Comparison of ENCODE assay signal across 13 mouse cellular contexts in genomic region chr8:12831659-12832589, GRCm38 (mm10). TPM values are rescaled to one million over a fixed set of nuclear protein-coding genes. Genes with fewer than 3 reads are reported as not detected.
DNase-seq lines count a peak whose midpoint lies in the region; ATAC-seq and TF ChIP-seq lines count a peak whose summit lies in the region.
"Had no signal": no experiment of that assay in that cellular context is flagged by ENCODE, and none has a peak within 500 bp of the region (broad histone marks: within the 10 kb centered on the region; RNA-seq: fewer than 3 reads in every experiment).

No protein-coding gene starts in this region.

- no peak overlapping the region for H3K27ac ChIP-seq in lung, embryonic 14.5 days (ENCODE audit: low read depth)
- H3K27ac ChIP-seq in hindbrain, embryonic 12.5 days: no peak overlapping the region
- peak overlapping the region; percentile 80 for H3K27ac ChIP-seq in midbrain, postnatal 0 days (ENCODE audit: low read depth, low read length)
- H3K27ac ChIP-seq in limb, embryonic 10.5 days: no peak overlapping the region
- no peak overlapping the region for H3K27ac ChIP-seq in cerebellum, adult 2 months (ENCODE audit: insufficient read depth, low read length)
- H3K27ac ChIP-seq: heart, embryonic 13.5 days; stomach, embryonic 15.5 days had no signal

- WGBS in lung, embryonic 14.5 days: 87% methylated on average over 7 of the region's 7 CpGs
- WGBS in lung, adult 2 months: 88% methylated on average over 7 of the region's 7 CpGs
- WGBS in hindbrain, embryonic 12.5 days: 64% methylated on average over 7 of the region's 7 CpGs
- WGBS in midbrain, postnatal 0 days: 57% methylated on average over 7 of the region's 7 CpGs
- WGBS in limb, embryonic 10.5 days: 92% methylated on average over 7 of the region's 7 CpGs
- WGBS in cerebellum, adult 2 months: 55% methylated on average over 7 of the region's 7 CpGs

- no peak for TF ChIP-seq CTCF in lung, embryonic 14.5 days (IDR thresholded peaks at IDR 0.05; ENCODE audit: low read depth)
- no peak for TF ChIP-seq CTCF in lung, adult 2 months (IDR thresholded peaks at IDR 0.05; ENCODE audit: insufficient read depth, low read length)
- TF ChIP-seq CTCF in midbrain, postnatal 0 days (IDR thresholded peaks at IDR 0.05): no peak
- TF ChIP-seq CTCF in cerebellum, adult 2 months (IDR thresholded peaks at IDR 0.05; ENCODE audit: borderline replicate concordance, insufficient read depth, low read depth, low read length): no peak

- no peaks in the 10 kb centered on the region for H3K9me3 ChIP-seq in lung, embryonic 14.5 days (ENCODE audit: low read depth, low read length)
- H3K9me3 ChIP-seq in hindbrain, embryonic 12.5 days (replicated peaks): no peaks in the 10 kb centered on the region
- H3K9me3 ChIP-seq in midbrain, postnatal 0 days (ENCODE audit: low read length): no peaks in the 10 kb centered on the region
- H3K9me3 ChIP-seq in limb, embryonic 10.5 days (replicated peaks): no peaks in the 10 kb centered on the region
- H3K9me3 ChIP-seq: heart, embryonic 13.5 days; stomach, embryonic 15.5 days had no signal

- no peak for ATAC-seq in lung, embryonic 14.5 days (ENCODE audit: insufficient read depth)
- ATAC-seq in hindbrain, embryonic 12.5 days (ENCODE audit: low FRiP score): peak; percentile 39
- peak; percentile 71 for ATAC-seq in midbrain, postnatal 0 days (ENCODE audit: low FRiP score)
- ATAC-seq: intestine, postnatal 0 days had no signal

- DNase-seq in lung, embryonic 14.5 days: peak; percentile 15
- no peak for DNase-seq in lung, adult 2 months
- DNase-seq in embryo, embryonic 10.5 days (ENCODE audit: low spot score): peak; percentile 75
- DNase-seq in midbrain, postnatal 0 days (ENCODE audit: low spot score): peak; percentile 77
- DNase-seq in urinary bladder, postnatal 14 days (ENCODE audit: low spot score): no peak
- no peak for DNase-seq in limb, embryonic 10.5 days (ENCODE audit: low spot score)
- DNase-seq in cerebellum, adult 2 months: no peak
- DNase-seq: cerebellum, adult 11-12 months had no signal

- no peaks in the 10 kb centered on the region for H3K4me1 ChIP-seq in lung, embryonic 14.5 days (ENCODE audit: insufficient read depth)
- no peaks in the 10 kb centered on the region for H3K4me1 ChIP-seq in lung, adult 2 months (ENCODE audit: control insufficient read depth, insufficient read depth, low read length)
- peaks cover 30% of the 10 kb centered on the region for H3K4me1 ChIP-seq in hindbrain, embryonic 12.5 days
- H3K4me1 ChIP-seq in midbrain, postnatal 0 days (ENCODE audit: insufficient read depth, low read length): peaks cover 7% of the 10 kb centered on the region; the same call in 1 of the 2 replicates
- no peaks in the 10 kb centered on the region for H3K4me1 ChIP-seq in limb, embryonic 10.5 days
- no peaks in the 10 kb centered on the region; the same call in 1 of the 2 replicates for H3K4me1 ChIP-seq in cerebellum, adult 2 months (ENCODE audit: control insufficient read depth, insufficient read depth, low read length)
- H3K4me1 ChIP-seq: heart, embryonic 13.5 days; stomach, embryonic 15.5 days had no signal

- no peaks in the 10 kb centered on the region for H3K27me3 ChIP-seq in lung, embryonic 14.5 days (ENCODE audit: insufficient read depth, low read length)
- no peaks in the 10 kb centered on the region for H3K27me3 ChIP-seq in hindbrain, embryonic 12.5 days
- H3K27me3 ChIP-seq in midbrain, postnatal 0 days (ENCODE audit: insufficient read depth, low read length): no peaks in the 10 kb centered on the region
- H3K27me3 ChIP-seq in limb, embryonic 10.5 days (ENCODE audit: low read depth, poor library complexity, severe bottlenecking): no peaks in the 10 kb centered on the region
- no peaks in the 10 kb centered on the region for H3K27me3 ChIP-seq in cerebellum, adult 2 months (ENCODE audit: control insufficient read depth, insufficient read depth, low read length)
- H3K27me3 ChIP-seq: heart, embryonic 13.5 days; stomach, embryonic 15.5 days had no signal

- TF ChIP-seq POLR2A in lung, adult 2 months (IDR thresholded peaks at IDR 0.05; ENCODE audit: borderline replicate concordance, extremely low read depth, low read depth, low read length): no peak
- no peak for TF ChIP-seq POLR2A in cerebellum, adult 2 months (IDR thresholded peaks at IDR 0.05; ENCODE audit: borderline replicate concordance, insufficient read depth, low read length)

- no peak overlapping the region for H3K9ac ChIP-seq in lung, embryonic 14.5 days
- H3K9ac ChIP-seq in hindbrain, embryonic 12.5 days: no peak overlapping the region
- H3K9ac ChIP-seq in midbrain, postnatal 0 days (replicated peaks; ENCODE audit: low read length, poor library complexity, severe bottlenecking): no peak overlapping the region
- H3K9ac ChIP-seq: heart, embryonic 13.5 days; stomach, embryonic 15.5 days had no signal

- peaks cover 78% of the 10 kb centered on the region for H3K36me3 ChIP-seq in lung, embryonic 14.5 days (ENCODE audit: insufficient read depth)
- peaks cover 55% of the 10 kb centered on the region for H3K36me3 ChIP-seq in hindbrain, embryonic 12.5 days
- peaks cover 49% of the 10 kb centered on the region for H3K36me3 ChIP-seq in midbrain, postnatal 0 days (ENCODE audit: insufficient read depth, low read length)
- peaks cover 59% of the 10 kb centered on the region for H3K36me3 ChIP-seq in limb, embryonic 10.5 days

- no peak overlapping the region for H3K4me2 ChIP-seq in lung, embryonic 14.5 days
- no peak overlapping the region for H3K4me2 ChIP-seq in hindbrain, embryonic 12.5 days (replicated peaks)
- H3K4me2 ChIP-seq in midbrain, postnatal 0 days (ENCODE audit: low read depth, low read length, poor library complexity, severe bottlenecking): no peak overlapping the region
- H3K4me2 ChIP-seq: heart, embryonic 13.5 days; stomach, embryonic 15.5 days had no signal

- H3K4me3 ChIP-seq in lung, embryonic 14.5 days (ENCODE audit: low read depth, low read length): no peak overlapping the region
- no peak overlapping the region for H3K4me3 ChIP-seq in lung, adult 2 months (replicated peaks; ENCODE audit: extremely low read depth, low read depth, low read length)
- H3K4me3 ChIP-seq in hindbrain, embryonic 12.5 days: no peak overlapping the region
- H3K4me3 ChIP-seq in midbrain, postnatal 0 days (ENCODE audit: low read depth, low read length): no peak overlapping the region
- H3K4me3 ChIP-seq in limb, embryonic 10.5 days: no peak overlapping the region
- H3K4me3 ChIP-seq in cerebellum, adult 2 months (replicated peaks; ENCODE audit: insufficient read depth, low read depth, low read length): no peak overlapping the region
- H3K4me3 ChIP-seq: heart, embryonic 13.5 days; megakaryocyte, embryonic 14.5 days; stomach, embryonic 15.5 days had no signal

RNA-seq across cellular contexts. Expression of gene Mcf2l, which starts 41.7 kb away (rescaled TPM):
- 11.6 and 13.4 TPM in 2 replicates for polyA plus RNA-seq in lung, embryonic 14.5 days (2014; fragmentation: Nextera tagmentation; extraction: Ambion mirVana)
- polyA plus RNA-seq in lung, adult 2 months (2012; rRNA removed): 42.8 and 65.2 TPM in 2 replicates
- 98.3 TPM in 2 replicates for polyA plus RNA-seq in hindbrain, embryonic 12.5 days (2016; fragmentation: Nextera tagmentation; extraction: Ambion mirVana)
- 391 and 405 TPM in 2 replicates for total RNA-seq in midbrain, postnatal 0 days (2014; rRNA removed)
- polyA plus RNA-seq in midbrain, postnatal 0 days (2015; fragmentation: Nextera tagmentation; extraction: Ambion mirVana): 130 and 136 TPM in 2 replicates
- polyA plus RNA-seq in limb, embryonic 10.5 days (2016; fragmentation: Nextera tagmentation; extraction: Ambion mirVana): 5.7 and 10.3 TPM in 2 replicates
- 150 and 158 TPM in 2 replicates for polyA plus RNA-seq in cerebellum, adult 2 months (2012; rRNA removed)

Comparison
In these comparisons a context has a peak if more than half of its experiments do, and no peak if none do; other contexts are left out.
1. DNase-seq: peak in lung, embryonic 14.5 days (single experiment), embryo, embryonic 10.5 days (single experiment) and midbrain, postnatal 0 days (single experiment); none in lung, adult 2 months (single experiment), urinary bladder, postnatal 14 days (single experiment), limb, embryonic 10.5 days (single experiment) and cerebellum, adult 2 months (0 of 2).